Mouse (Mus musculus) adrenal gland, postnatal 25 days (tissue): ENCODE data around the gene Best3. TPM values are rescaled to one million over a fixed set of nuclear protein-coding genes. Genes with fewer than 3 reads are reported as not detected.
"Not testable (repeated sequence)": the region's sequence is repeated elsewhere in the genome, so short reads cannot be mapped to it uniquely, and the experiment has no call there.

Experiments
- DNase-seq: peaks from one replicate; pipeline ENCODE4 v3.0.0; 2021; ENCODE audit warnings: mixed read lengths
- total RNA-seq: library from RNA; stranded (reverse); gene quantifications from 2 replicates; pipeline ENCODE4 v1.2.3, GENCODE M21; 2021

The Best3 gene
- total RNA-seq, 1 experiment from 2014 or later, result 0.49 TPM

DNA sequence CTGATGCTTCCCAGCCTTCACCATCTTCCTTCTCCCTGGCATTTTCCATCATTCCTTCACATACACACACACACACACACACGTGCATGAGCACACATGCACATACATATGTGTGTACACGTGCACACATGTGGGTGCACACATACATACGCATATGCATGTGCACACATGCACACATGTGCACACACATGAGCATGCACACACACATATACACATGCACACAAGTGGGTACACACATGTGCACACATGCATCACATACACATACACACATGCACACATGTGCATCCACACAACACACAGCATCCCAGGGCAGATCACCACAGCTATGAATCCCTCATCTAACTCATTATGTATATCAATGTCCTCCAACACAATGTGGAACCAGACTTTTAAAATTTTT lies 45.0 kb downstream of the Best3 start:
- no peak for DNase-seq

DNA sequence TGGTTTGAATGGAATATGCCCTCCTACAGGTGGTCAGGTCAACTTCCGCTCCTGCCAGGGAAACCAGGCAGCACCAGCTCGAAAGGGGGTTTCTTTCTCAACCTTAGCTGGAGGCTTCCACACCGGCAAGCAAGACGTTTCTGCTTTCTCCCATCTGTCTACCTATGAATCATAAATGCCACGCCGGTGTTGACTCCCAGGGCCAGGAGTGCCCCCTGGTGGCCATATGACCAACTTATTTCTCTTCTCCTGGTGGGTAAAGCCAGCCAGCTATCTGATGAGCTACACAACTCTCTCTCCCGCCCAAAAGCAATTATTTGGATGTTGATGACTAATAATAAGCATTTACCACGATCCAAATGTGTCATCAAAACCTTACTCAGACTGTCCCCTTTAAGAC lies 47.7 kb downstream of the Best3 start:
- DNase-seq, result peak; percentile 88

DNA sequence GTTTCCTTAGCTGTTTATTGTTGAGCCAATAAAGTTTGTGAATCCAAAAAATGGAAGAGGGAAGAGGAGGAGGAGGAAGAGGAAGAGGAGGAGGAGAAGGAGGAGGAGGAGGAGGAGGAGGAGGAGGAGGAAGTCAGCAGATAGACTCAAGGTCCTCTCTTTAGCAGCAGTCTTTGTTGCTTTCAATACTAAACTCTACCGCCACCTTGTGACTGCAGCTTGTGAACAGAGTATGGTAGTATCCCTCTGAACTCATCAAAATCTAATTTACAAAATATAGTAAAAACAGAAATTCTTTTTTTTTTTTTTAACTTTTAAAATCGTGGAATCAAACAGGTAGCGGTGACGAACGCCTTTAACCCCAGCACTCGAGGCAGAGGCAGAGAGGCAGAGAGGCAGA lies 54.2 kb downstream of the Best3 start:
- DNase-seq, result no peak

DNA sequence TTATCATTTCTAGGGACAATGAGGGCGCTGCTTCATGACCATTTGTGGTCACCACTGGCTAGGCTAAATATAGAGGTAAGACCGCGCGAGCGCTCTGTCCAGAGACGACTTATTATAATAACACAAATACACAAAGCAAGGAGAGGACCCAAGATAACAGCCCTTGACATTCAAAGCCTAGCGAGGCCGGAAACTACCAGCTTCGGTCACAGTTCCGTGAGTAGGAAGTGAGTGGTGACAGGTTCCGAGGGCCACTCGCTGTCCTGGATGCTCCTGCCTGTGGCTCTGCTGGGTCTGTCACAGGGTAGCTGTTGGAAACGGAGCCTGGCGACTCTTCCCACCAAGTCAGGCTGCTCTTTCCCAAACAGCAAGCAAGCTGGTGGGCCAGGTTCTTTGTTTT lies 56.2 kb downstream of the Best3 start:
- no peak for DNase-seq

DNA sequence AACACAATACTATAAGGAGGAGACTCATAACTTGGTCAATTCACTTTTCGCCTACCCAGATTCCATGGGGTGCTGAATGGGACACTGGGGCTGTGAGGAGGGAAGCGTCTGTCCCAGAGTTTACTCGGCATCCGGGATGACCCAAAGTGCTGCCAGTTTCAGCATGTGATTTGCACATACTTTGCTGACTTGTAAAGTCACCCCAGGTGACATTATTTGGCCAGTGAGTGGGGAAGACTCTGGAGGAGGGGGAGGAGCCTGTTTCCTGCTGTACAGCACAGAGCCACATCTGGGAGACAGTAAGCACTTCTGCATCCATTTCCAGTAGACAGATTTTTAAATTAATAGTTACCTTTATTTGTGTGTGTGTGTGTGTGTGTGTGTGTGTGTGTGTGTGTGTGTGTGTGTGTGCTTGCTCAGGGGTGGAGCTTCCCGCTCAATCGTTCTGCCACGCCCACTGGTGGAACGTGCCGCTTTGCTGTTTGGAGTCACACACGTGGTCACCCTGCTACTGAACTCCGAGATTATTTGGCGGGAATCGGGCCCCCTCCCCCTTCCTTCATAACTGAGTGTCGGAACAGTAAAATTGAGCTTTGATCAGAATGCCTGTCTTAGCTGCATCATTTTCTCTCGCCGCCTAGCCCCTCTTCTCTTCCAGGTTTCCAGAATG lies 57.5 kb downstream of the Best3 start:
- DNase-seq, result not testable (repeated sequence)

DNA sequence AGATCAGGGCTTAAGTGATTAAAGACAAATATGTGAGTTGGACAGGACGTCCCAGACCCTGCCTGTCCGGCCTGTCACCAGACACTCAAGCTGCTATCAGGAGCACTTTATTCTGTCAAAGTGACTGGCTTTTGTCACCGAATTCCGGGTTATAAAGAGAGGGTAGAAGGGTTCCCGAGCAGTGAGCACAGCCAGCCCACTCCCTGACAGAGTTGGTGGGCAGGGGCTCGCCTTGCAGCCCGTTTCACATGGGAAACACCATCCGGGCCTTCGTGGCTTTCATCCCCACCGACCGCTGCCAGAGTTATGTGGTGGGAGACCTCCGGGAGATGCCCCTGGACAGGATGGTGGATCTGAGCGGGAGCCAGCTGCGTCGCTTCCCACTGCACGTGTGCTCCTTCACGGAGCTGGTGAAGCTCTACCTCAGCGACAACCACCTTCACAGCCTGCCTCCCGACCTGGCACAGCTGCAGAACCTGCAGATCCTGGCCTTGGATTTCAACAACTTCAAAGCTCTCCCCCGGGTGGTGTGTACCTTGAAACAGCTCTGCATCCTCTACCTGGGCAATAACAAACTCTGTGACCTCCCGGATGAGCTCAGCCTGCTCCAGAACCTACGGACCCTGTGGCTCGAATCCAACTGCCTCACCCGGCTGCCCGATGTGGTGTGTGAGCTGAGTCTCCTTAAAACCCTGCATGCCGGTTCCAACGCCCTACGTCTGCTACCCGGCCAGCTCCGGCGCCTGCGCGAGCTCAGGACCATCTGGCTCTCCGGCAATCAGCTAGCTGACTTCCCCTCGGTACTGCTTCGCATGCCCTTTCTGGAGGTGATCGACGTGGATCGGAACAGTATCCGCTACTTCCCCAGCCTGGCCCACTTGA lies 59.3 kb downstream of the Best3 start, which contains the start of gene Lrrc10:
Lrrc10 (plus strand) TSS at position 167 of the 882 bp plus-strand sequence.
- no peak for DNase-seq

DNA sequence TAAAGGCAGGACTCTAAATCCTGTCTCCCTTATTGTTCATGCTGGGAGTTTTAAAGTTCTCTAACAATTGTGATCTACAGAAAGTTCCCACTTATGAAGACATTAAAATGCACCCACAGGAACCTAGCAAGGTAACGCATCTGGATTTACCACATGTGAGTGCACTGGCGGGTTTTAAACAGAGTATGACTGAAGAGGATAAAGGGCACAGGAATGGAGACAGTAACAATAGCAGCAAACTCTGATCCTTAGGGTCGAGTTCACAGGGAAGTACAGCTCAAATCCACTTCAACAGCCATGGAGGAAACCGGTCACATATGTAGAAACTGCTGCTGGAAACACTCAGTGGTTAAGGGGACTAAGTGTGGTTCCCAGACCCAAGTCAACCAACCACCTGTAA lies 63.1 kb downstream of the Best3 start:
- DNase-seq, result no peak

DNA sequence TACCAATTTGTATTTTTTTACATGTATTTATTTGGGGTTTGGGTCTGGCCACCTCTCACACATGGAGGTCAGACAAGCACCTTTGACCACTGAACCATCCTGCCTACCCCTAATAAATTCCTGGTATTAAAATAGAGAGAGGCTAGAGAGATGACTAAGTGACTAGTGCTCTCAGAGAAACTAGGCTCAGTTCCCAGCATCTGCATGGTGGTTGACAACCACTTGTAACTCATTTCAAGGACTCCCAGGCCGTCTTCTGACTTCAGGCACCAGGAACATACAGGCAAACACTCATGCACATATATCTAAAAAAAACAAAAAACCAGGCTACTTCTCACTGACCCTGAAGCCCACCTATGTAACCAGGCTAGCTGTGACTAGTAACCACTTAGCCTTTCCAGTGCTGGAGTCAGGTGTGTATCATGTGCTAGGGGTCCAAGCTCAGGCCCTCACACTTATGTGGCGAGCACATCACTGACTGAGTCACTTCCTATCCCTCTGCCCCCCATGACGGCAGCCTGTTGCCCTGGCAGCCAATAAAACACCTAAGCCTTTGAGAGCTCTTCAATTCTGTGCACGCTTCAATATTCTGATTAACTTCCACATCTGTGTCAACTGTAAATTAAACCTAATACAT lies 64.0 kb downstream of the Best3 start:
- DNase-seq, result peak; percentile 24

DNA sequence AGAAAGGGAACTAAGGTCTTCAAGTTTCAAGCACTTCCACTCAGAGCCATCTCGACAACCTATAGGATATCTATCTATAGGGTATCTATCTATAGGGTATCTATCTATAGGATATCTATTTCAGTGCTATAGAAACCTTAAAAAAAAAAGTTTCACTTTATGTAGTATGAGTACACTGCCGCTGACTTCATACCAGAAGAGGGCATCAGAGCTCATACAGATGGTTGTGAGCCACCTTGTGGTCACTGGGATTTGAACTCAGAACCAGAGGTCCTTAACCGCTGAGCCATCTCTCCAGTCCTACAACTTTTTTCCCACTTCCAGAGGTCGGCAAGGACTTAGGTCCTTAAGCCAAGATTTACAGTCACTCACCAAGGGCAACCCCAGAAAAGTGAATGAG lies 69.6 kb downstream of the Best3 start:
- no peak for DNase-seq

DNA sequence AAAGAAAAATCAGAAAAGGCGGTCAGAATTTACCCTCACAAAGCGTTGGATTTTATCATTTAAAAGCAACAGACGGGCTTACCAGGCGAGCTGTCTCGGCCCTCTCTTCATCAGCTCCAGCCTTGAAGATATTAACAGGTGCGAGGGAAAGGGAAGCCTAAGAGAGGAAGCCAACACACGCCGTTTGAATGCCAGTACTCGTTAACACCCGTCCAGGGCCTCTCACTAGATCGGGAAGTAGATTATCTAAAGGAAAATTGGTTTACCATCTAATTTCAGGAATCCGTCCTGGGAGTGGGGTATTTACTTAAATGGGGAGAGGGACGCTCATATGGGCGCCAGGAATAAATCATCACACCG lies 76.8 kb downstream of the Best3 start:
- DNase-seq, result no peak

DNA sequence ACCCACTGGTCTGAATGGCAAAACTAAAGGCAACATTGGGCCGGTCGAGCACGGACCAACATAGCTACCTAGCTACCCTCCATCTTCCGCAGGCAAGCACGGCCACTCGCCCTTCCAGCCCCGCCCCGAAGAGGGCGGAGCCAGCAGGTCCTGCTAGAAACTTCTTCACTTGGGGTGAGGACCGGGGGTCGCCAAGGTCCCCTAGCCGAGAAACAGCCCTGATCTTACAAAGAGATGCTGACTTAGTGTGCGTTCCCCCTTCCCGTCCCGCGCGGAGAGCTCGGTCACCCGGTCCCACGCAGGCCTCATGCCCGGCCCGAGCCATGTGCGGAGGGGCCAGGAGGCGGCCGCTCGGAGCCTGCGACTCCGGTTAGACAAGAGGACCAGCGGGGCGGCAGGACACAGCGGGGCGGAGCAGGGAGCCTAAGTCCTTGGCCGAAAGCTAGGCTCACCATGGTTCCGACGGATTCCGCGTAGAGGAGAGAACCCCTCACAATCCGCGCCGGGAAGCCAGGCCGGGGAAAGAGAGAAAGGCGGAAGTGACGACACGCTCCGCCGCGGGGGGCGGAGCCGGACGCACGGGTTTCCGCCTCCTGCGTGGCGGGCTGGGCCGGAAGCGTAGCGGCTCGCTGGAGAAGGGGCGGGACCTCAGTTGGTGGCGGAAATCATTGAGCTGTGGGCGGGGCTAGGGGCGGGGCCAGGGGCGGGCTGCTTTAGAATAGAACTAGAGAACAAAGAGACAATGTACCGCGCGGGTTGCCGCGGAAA lies 77.3 kb downstream of the Best3 start, which contains the start of gene Cct2:
Cct2 (minus strand) TSS at position 561 of the 768 bp plus-strand sequence.
- DNase-seq, result peak; percentile 91

DNA sequence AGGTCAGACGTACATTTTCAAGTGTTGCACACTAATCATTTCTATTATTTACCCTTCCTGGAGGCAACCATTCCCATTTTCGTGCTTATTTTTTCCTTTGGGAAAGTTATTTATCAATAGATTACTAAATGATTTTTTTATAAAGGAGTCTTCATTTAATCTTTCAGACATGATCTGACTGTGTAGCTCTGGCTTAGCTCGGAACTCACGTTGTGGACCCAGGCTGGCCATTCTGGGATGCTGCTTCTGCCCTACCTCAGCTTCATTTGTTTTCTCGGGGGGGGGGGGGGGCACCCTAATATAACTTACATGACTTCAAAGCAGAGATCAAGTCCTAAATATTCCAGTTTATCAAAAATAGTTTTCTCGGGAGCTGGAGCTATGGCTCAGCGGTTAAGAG lies 78.0 kb downstream of the Best3 start:
- no peak for DNase-seq

DNA sequence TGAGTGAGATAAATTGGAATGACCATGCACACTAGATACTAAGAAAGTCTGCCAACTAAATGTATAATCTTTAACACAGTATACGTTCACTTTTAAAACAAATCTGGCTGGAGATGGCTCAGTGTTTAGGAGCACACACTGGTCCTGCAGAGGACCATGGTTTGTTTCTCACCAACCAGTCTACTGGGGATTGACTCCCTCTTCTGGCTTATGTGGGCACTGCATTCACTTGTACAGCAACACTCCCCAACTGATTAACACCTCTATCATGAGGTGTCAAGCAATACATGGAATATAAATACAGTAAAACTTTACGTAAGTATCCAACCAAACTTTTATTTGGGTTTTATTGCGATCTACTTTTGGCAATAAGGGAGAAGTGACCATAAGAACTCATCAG lies 83.0 kb downstream of the Best3 start:
- no peak for DNase-seq

DNA sequence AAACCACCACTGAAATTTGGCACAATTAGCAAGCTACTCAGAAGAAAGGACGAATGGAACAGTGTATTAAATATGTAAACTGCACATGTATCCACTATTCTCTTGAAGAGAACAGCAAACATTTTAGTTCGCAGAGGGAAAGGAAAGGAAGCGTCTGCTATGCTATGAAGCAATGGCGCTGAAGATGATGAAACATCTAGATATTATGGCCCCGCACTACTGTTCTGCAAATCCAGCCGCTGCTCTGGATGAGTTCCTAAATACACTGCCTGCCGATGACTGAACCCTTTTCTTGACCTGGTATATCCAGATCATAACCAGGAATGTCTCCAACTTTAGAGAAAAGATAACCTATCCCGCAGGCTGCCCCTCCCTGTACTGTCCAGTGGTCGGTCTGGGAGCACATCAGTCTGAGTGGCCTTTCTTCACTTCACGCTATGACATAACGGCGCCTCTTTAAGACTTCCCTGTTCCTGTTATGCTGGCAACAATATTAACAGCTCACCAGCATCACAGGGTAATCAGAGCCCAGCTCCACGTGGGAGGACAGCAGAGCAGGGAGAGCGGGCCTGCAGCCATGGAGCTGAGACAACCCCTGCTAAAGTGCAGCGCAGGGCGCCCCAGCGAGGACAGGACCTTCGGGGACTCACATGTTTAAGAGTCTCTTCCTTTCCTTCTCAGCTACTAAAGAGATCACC lies 86.2 kb downstream of the Best3 start:
- DNase-seq, result no peak

DNA sequence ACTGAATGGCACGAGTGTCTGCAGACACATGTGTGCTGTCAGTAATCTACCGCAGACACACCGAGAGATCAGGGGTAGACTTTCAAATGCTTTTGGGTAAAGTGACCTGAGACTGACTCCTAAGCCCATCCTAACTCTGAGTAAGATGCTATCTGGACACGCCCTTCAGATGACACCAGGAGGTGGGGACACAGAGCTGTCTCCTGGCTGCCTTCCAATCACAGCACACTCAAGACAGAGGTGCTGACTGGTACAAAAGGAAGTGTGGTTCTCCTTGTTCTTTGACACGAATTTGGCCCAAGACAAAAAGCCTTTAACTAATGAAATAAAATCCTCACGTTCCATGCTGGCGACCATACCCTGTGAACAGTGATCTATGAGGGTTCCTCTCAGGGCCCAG lies 87.1 kb downstream of the Best3 start:
- no peak for DNase-seq

Other genes starting within 250 kb of the Best3 start
- gene Myrfl, start 89.4 kb upstream of the Best3 start, total RNA-seq, result 0.09 and 0.29 TPM in 2 replicates
- gene Rab3ip, start 35.5 kb upstream of the Best3 start, total RNA-seq, result 34.2 and 38.0 TPM in 2 replicates
- gene Gm10271, start 13.7 kb upstream of the Best3 start, total RNA-seq, result not detected in 2 replicates
- not detected in 2 replicates for gene Lrrc10, start 59.0 kb downstream of the Best3 start, total RNA-seq
- 236 and 244 TPM in 2 replicates for gene Cct2, start 77.5 kb downstream of the Best3 start, total RNA-seq
- gene Frs2, start 162.2 kb downstream of the Best3 start, total RNA-seq, result 29.0 and 29.5 TPM in 2 replicates
- 42.6 and 51.7 TPM in 2 replicates for gene Yeats4, start 238.2 kb downstream of the Best3 start, total RNA-seq